Mouse (Mus musculus) left cerebral cortex, postnatal 4 days (tissue): ENCODE measurements around the gene Pfkfb3. TPM values are rescaled to one million over a fixed set of nuclear protein-coding genes. Genes with fewer than 3 reads are reported as not detected.

Experiments used
- DNase-seq: peaks from one replicate; pipeline ENCODE4 v3.0.0-alpha.2; 2022
- intact Hi-C: fragments of 180-260 bp; cut with DNase I; formaldehyde crosslinking; loops from one replicate; pipeline ENCODE4 v1.15.1; 2025
- total RNA-seq, 2 experiments: library from RNA; stranded (reverse); gene quantifications; 2 replicates each; pipeline ENCODE4 v1.2.3; 2021

The Pfkfb3 gene
- total RNA-seq, 2 experiments from 2014 or later: 55.3 to 57.4 TPM

DNA sequence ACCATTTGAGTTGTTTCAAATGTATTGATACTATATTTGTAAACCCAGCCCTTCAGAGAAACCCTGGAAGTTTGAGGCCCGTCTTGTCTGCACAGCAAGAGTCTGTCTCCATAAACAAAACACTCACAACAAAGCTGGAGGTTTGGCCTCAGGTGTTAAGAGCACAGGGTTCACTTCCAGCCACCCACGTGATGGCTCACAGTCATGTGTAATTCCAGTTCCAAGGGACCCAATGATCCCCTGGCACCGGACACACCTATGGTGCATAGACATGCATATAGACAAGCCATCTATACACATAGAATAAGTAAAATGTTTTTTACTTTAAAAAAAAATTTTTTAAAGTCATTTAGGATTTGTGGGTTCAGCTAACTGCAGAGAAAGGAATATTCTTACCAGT, 108.2 kb downstream of the Pfkfb3 start:
- no peak for DNase-seq
- intact Hi-C loops: no loop called here

GRCm38 (mm10) chr2:11441864-11442263, 112.0 kb downstream of the Pfkfb3 start:
- no peak for DNase-seq
- intact Hi-C loops: no loop called here

- intact Hi-C loops: no loop called here
- no peak for DNase-seq
Measured at GRCm38 (mm10) chr2:11438231-11438954, 115.5 kb downstream of the Pfkfb3 start.

DNA sequence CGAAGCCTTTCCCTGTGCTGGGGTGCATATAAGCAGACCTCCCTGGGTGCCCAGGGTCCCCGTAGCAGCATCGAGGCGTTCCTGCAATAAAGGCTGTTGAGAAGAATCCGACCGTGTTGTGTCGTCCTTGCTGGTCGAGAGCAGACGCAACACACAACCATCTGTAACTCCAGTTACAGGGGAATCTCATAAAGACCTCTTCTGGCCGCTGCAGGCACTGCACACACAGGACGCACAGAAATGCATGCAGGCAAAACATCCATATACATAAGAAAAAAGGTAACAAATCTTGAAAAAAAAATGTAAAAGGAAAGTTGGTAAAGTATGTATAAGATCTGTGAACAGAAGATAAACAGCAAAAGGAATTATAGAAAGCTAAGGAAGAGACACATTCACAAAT, 117.5 kb downstream of the Pfkfb3 start:
- intact Hi-C loops: no loop called here
- no peak for DNase-seq

- DNase-seq: no peak
- intact Hi-C loops: no loop called here
Measured at GRCm38 (mm10) chr2:11433353-11433752, 120.5 kb downstream of the Pfkfb3 start.

DNA sequence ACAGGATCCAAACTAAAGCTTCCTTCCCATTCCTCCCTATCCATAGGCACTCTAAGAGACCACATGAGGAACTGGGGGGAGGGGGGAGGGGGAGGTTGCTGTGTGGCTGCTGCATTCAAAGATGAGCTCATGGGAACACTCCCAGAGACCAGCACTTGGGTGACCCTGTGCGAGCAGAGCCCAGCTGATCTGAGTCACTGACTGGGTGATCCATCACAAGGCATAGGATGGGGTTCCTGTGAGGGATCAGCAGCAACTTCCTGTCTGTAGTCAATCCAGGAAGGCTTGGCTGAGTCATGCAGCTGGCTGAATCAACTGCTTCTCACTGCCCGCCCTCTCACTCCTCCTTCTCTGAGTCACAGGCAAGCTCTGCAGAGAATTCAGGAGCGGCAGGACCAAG, 124.3 kb downstream of the Pfkfb3 start:
- intact Hi-C loops: no loop called here
- DNase-seq: no peak

DNA sequence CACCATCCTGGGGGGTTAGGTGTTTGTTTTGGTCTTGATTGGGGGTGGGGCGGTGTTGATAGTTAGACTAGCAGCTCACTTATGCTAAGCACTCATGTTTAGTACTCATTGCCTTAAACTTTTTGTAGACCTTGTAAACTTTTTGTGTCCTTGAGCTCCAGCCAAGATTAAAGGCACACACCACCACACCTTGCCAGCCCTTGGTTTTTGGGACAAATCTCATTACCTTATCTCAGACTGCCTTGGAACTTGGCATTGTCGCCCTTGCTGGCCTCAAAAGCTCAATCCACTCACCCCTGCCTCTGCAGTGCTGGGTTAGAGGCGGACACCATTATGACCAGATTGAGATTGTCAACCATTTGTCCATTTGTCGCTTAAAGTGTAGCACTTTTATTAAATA, 125.3 kb downstream of the Pfkfb3 start:
- intact Hi-C loops: no loop called here
- no peak for DNase-seq

DNA sequence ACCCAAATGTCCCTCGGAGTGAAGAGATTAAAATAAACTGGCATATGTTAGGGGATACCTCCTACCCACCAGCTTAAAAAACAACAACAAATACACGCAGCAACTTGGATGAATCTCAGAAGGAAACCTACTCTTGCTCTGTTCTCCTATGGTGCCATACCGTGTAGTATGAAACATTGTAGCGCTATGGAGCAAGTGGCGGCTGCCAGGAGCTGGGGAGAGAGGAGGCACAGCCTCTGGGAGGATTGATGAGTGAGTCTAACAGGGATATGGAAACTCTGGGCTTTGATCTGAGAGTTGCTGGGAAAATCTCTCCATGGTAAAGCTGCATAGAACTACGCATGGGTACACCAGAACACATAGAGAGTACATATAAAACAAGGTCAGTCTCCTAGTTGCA, 126.3 kb downstream of the Pfkfb3 start:
- DNase-seq: no peak
- intact Hi-C loops: no loop called here

DNA sequence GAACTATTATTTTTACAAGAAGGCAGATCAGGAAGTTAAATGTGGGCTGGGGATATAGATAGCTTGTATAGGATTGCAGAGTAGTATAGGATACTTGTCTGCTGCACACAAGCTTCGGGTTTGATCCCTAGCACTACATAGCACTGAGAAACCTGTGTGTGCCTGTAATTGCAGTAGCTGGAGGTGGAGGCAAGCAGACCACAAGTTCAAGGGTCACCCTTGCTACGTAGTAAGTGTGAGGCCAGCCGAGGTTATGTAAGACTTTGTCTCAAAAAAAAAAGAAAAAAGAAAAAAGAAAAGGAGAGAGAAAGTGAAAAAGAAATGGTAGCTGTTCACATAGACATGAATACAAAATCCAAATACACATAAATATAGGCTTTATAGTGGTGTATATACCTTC, 127.5 kb downstream of the Pfkfb3 start:
- intact Hi-C loops: no loop called here
- DNase-seq: no peak

GRCm38 (mm10) chr2:11425421-11426131, 128.3 kb downstream of the Pfkfb3 start:
- DNase-seq: no peak
- intact Hi-C loops: no loop called here

DNA sequence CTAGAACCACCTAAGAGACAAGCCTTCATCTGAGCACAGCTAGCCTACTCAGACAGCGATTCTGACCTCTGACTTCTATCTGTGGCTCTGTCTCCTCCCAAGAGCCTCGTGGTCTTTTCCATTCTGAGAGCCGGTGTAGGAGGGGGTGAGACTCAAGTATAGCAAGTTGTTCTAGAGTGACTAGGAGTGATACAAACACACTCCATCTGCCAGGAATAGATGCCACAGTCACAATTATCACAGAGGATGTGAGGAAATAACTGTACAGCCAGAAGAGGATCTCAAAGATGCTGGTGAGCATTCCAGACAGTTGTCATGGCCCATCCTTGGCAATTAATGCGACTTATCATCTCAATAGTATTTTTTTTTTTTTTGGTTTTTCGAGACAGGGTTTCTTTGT, 129.6 kb downstream of the Pfkfb3 start:
- intact Hi-C loops: no loop called here
- no peak for DNase-seq

DNA sequence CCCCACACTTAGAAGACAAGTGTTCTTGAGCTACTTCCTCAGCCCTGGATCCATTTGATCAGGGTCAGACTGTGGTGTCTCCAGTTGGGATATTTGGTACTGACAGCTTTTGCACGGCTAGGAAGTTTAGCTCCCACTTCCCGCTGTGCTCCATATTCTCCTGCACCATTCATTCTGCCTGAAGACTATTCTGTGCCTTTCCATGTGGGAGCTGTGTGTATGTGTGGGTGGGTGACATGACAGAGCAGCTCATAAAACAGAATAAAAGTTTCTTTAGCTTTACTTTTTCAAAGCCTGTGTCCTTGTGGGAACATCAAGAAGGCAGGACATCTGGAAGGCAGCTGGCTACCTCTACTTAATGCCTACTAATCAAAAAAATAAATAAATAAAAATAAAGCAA, 130.5 kb downstream of the Pfkfb3 start:
- DNase-seq: no peak
- intact Hi-C loops: no loop called here

DNA sequence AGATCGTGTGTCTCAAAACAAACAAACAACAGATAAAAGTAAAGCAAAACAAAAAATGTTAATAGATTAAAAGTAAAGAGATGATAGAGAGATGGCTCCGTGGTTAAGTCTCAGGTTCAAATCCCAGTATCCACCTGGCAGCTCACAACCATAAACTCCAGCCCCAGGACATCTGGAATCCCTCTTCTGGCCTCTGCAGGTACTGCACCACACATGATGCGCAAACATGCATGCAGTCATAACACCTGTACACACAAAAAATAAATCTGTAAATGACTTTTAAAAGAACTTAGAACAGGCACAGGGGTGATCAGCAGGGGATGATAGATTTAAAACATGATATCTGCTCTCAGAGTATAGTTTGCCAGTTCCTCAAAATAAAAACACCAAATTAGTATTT, 131.5 kb downstream of the Pfkfb3 start:
- intact Hi-C loops: no loop called here
- DNase-seq: no peak

Other genes starting within 250 kb of the Pfkfb3 start
- gene Rbm17, start 50.1 kb upstream of the Pfkfb3 start, total RNA-seq: 100 to 1,000 TPM; 126 to 135 TPM
- not detected for gene Gm17490, start 72.2 kb upstream of the Pfkfb3 start, total RNA-seq
- gene Il2ra, start 88.7 kb upstream of the Pfkfb3 start, total RNA-seq: not detected
- gene Il15ra, start 151.2 kb upstream of the Pfkfb3 start, total RNA-seq: 1 to 10 TPM; 2.0 to 2.2 TPM
- 10 to 100 TPM; 78.1 to 82.0 TPM for gene Fbh1, start 223.5 kb upstream of the Pfkfb3 start, total RNA-seq
- 10 to 100 TPM; 75.8 to 76.1 TPM for gene Ankrd16, start 223.8 kb upstream of the Pfkfb3 start, total RNA-seq